Mouse (Mus musculus): ENCODE results near the gene Hdac10. TPM values are rescaled to one million over a fixed set of nuclear protein-coding genes. Genes with fewer than 3 reads are reported as not detected.

Hdac10 gene
- polyA plus RNA-seq, 2 experiments, result 18.7 to 38.1 TPM

- no peaks in the 10 kb centered on the region for H3K9me3 ChIP-seq (ENCODE audit: control insufficient read depth, low read length)
- H3K4me3 ChIP-seq (replicated peaks; ENCODE audit: low read length), result no peak overlapping the region
- peak overlapping the region; percentile 16 for H3K27ac ChIP-seq (replicated peaks; ENCODE audit: low read depth, low read length)
- no peaks in the 10 kb centered on the region for H3K27me3 ChIP-seq (ENCODE audit: control insufficient read depth, insufficient read depth, low read length)
- H3K36me3 ChIP-seq (ENCODE audit: control insufficient read depth, insufficient read depth, low read length), result peaks cover 39% of the 10 kb centered on the region
- peak overlapping the region; percentile 36; the same call in 1 of the 2 replicates for H3K4me2 ChIP-seq (replicated peaks; ENCODE audit: low read depth, low read length, severe bottlenecking)
- DNase-seq (ENCODE audit: low spot score), result no peak
- H3K4me1 ChIP-seq (ENCODE audit: control insufficient read depth, insufficient read depth, low read length), result peaks cover 53% of the 10 kb centered on the region
- 50% methylated on average over 3 of the region's 3 CpGs for WGBS
- H3K9ac ChIP-seq (ENCODE audit: low read depth, low read length, severe bottlenecking), result no peak overlapping the region
- TF ChIP-seq POLR2A (IDR thresholded peaks at IDR 0.05; ENCODE audit: borderline replicate concordance, extremely low read depth, insufficient read depth, insufficient read length), result no peak
- no peak for ATAC-seq (ENCODE audit: low FRiP score, low read depth)
These were observed 41.6 kb upstream of the Hdac10 start for GRCm38 (mm10) chr15:89170102-89170501.

DNA sequence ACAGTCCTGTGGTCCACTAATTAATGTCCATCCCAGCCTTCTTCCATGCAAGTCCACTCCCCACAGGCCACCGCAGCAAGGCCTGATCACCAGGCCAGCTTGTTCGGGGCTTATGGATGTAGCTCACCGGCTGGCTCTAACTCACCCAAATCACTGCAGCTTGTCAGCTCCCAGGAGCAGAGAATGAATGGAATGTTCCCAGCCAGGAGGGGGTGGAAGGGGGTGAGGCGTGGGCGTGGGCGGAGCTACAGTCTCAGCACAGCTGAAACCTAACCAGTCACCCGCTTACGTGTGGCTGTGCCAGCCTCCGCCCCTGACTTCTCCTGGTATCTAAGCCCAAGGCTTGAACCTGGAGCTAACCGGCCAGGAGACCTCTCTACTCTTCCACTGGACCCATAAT is 40.9 kb upstream of the Hdac10 start:
- ATAC-seq (ENCODE audit: low FRiP score, low read depth) (peak; percentile 88), DNase-seq (ENCODE audit: low spot score) (peak; percentile 93)
- Histone ChIP-seq H3K27me3 (ENCODE audit: control insufficient read depth, insufficient read depth, low read length) (no peaks in the 10 kb centered on the region), H3K4me1 (ENCODE audit: control insufficient read depth, insufficient read depth, low read length) (peaks cover 46% of the 10 kb centered on the region), H3K9me3 (ENCODE audit: control insufficient read depth, low read length) (no peaks in the 10 kb centered on the region), H3K36me3 (ENCODE audit: control insufficient read depth, insufficient read depth, low read length) (peaks cover 45% of the 10 kb centered on the region), H3K27ac (replicated peaks; ENCODE audit: low read depth, low read length) (peak overlapping the region; percentile 40), H3K9ac (ENCODE audit: low read depth, low read length, severe bottlenecking) (0 out of 2 replicates have a peak overlapping the region, but pooled peaks have one; percentile 2), H3K4me3 (replicated peaks; ENCODE audit: low read length) (peak overlapping the region; percentile 10; the same call in 1 of the 2 replicates), H3K4me2 (replicated peaks; ENCODE audit: low read depth, low read length, severe bottlenecking) (peak overlapping the region; percentile 36)
- no peak for TF ChIP-seq POLR2A (IDR thresholded peaks at IDR 0.05; ENCODE audit: borderline replicate concordance, extremely low read depth, insufficient read depth, insufficient read length)
- 5% methylated on average over 10 of the region's 10 CpGs for WGBS

DNA sequence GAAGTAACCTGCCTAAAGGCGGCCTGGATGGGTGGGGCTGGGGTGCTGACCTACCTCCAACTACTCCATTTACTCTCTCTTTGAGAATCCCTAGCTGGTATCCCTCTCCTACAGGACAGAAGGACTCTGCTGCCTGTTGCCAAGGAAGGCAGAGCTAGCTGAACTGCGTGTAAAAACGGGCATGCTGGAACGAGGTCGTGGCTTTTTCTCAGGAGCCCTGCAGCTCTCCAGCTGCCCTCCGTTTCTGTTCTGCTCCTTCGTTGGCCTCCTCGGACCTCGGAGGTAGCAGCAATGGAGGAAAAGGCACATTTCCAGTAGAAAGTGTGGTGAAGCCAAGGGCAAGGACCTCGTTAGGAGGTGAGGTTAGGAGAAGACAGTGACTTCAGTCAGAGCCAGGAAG is 40.4 kb upstream of the Hdac10 start:
- no peaks in the 10 kb centered on the region for H3K27me3 ChIP-seq (ENCODE audit: control insufficient read depth, insufficient read depth, low read length)
- no peaks in the 10 kb centered on the region for H3K9me3 ChIP-seq (ENCODE audit: control insufficient read depth, low read length)
- peaks cover 50% of the 10 kb centered on the region for H3K36me3 ChIP-seq (ENCODE audit: control insufficient read depth, insufficient read depth, low read length)
- TF ChIP-seq POLR2A (IDR thresholded peaks at IDR 0.05; ENCODE audit: borderline replicate concordance, extremely low read depth, insufficient read depth, insufficient read length), result no peak
- peaks cover 41% of the 10 kb centered on the region for H3K4me1 ChIP-seq (ENCODE audit: control insufficient read depth, insufficient read depth, low read length)
- H3K27ac ChIP-seq (replicated peaks; ENCODE audit: low read depth, low read length), result peak overlapping the region; percentile 40
- WGBS, result 47% methylated on average over 10 of the region's 10 CpGs
- 0 out of 2 replicates have a peak overlapping the region, but pooled peaks have one; percentile 17 for H3K9ac ChIP-seq (ENCODE audit: low read depth, low read length, severe bottlenecking)
- ATAC-seq (ENCODE audit: low FRiP score, low read depth), result no peak
- peak overlapping the region; percentile 10; the same call in 1 of the 2 replicates for H3K4me3 ChIP-seq (replicated peaks; ENCODE audit: low read length)
- DNase-seq (ENCODE audit: low spot score), result no peak
- H3K4me2 ChIP-seq (replicated peaks; ENCODE audit: low read depth, low read length, severe bottlenecking), result peak overlapping the region; percentile 36

DNA sequence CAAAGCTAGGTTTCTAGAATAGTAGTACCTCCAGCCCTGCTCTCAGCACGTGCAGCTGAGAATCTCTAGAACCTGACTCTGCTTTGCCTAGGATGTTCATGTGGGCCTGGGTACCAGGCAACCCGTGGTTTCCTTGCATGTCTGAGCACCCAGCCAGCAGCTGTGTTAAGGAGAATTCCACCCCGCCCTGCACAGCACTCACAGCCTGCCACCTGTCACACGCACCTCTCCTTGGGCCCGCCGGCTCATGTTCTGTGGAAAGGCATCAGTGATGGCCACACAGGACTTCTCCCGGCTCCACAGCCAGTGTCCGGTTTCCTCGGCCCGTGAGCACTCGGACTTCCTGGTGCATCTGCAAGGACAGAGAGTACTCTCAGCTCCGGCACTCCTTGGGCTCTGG is 37.0 kb upstream of the Hdac10 start:
- H3K4me3 ChIP-seq (replicated peaks; ENCODE audit: low read length), result no peak overlapping the region
- WGBS, result 86% methylated on average over 12 of the region's 12 CpGs
- ATAC-seq (ENCODE audit: low FRiP score, low read depth), result no peak
- H3K9ac ChIP-seq (ENCODE audit: low read depth, low read length, severe bottlenecking), result no peak overlapping the region
- peaks cover 17% of the 10 kb centered on the region for H3K4me1 ChIP-seq (ENCODE audit: control insufficient read depth, insufficient read depth, low read length)
- TF ChIP-seq POLR2A (IDR thresholded peaks at IDR 0.05; ENCODE audit: borderline replicate concordance, extremely low read depth, insufficient read depth, insufficient read length), result no peak
- H3K27me3 ChIP-seq (ENCODE audit: control insufficient read depth, insufficient read depth, low read length), result no peaks in the 10 kb centered on the region
- H3K27ac ChIP-seq (replicated peaks; ENCODE audit: low read depth, low read length), result no peak overlapping the region
- H3K4me2 ChIP-seq (replicated peaks; ENCODE audit: low read depth, low read length, severe bottlenecking), result no peak overlapping the region
- H3K9me3 ChIP-seq (ENCODE audit: control insufficient read depth, low read length), result no peaks in the 10 kb centered on the region
- H3K36me3 ChIP-seq (ENCODE audit: control insufficient read depth, insufficient read depth, low read length), result peaks cover 84% of the 10 kb centered on the region
- DNase-seq (ENCODE audit: low spot score), result no peak

DNA sequence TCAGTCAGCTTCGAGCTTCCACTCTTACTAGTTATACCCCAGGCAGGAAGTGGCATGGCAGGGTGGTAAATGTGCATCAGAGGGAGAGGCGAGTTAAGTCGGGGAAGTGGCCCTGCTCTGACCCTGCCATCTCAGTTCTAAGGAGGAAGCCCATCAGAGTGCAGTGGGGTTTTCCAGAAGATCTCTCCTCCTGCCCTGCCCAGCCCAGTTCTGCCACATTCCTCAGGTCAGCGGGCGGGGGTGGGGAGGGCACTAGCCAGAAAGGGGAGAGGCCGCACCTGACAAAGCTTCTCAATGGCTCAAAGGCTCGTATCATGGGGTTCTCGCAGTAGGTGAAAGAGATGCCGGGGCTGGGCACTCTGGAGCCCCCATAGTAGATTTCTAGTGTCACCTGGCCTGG is 32.9 kb upstream of the Hdac10 start:
- Histone ChIP-seq H3K4me1 (ENCODE audit: control insufficient read depth, insufficient read depth, low read length) (no peaks in the 10 kb centered on the region), H3K36me3 (ENCODE audit: control insufficient read depth, insufficient read depth, low read length) (peaks cover 100% of the 10 kb centered on the region), H3K27me3 (ENCODE audit: control insufficient read depth, insufficient read depth, low read length) (no peaks in the 10 kb centered on the region), H3K9ac (ENCODE audit: low read depth, low read length, severe bottlenecking) (no peak overlapping the region), H3K4me2 (replicated peaks; ENCODE audit: low read depth, low read length, severe bottlenecking) (no peak overlapping the region), H3K27ac (replicated peaks; ENCODE audit: low read depth, low read length) (no peak overlapping the region), H3K4me3 (replicated peaks; ENCODE audit: low read length) (no peak overlapping the region), H3K9me3 (ENCODE audit: control insufficient read depth, low read length) (no peaks in the 10 kb centered on the region)
- DNase-seq (ENCODE audit: low spot score) (no peak), ATAC-seq (ENCODE audit: low FRiP score, low read depth) (no peak)
- TF ChIP-seq POLR2A (IDR thresholded peaks at IDR 0.05; ENCODE audit: borderline replicate concordance, extremely low read depth, insufficient read depth, insufficient read length), result no peak
- 76% methylated on average over 9 of the region's 9 CpGs for WGBS

- no peak for ATAC-seq (ENCODE audit: low FRiP score, low read depth)
- no peak for DNase-seq (ENCODE audit: low spot score)
- Histone ChIP-seq H3K9ac (ENCODE audit: low read depth, low read length, severe bottlenecking) (no peak overlapping the region), H3K4me2 (replicated peaks; ENCODE audit: low read depth, low read length, severe bottlenecking) (no peak overlapping the region), H3K27me3 (ENCODE audit: control insufficient read depth, insufficient read depth, low read length) (no peaks in the 10 kb centered on the region), H3K27ac (replicated peaks; ENCODE audit: low read depth, low read length) (no peak overlapping the region), H3K4me1 (ENCODE audit: control insufficient read depth, insufficient read depth, low read length) (no peaks in the 10 kb centered on the region), H3K4me3 (replicated peaks; ENCODE audit: low read length) (no peak overlapping the region), H3K36me3 (ENCODE audit: control insufficient read depth, insufficient read depth, low read length) (peaks cover 99% of the 10 kb centered on the region), H3K9me3 (ENCODE audit: control insufficient read depth, low read length) (no peaks in the 10 kb centered on the region)
- no peak for TF ChIP-seq POLR2A (IDR thresholded peaks at IDR 0.05; ENCODE audit: borderline replicate concordance, extremely low read depth, insufficient read depth, insufficient read length)
- 92% methylated on average over 16 of the region's 16 CpGs for WGBS
These were observed 30.0 kb upstream of the Hdac10 start for GRCm38 (mm10) chr15:89158516-89158915.
